Mouse (Mus musculus) cerebellum, adult 9-11 months (tissue): Measurements from ENCODE around the gene 1600002K03Rik.

Source experiments
- DNase-seq: peaks from one replicate; pipeline ENCODE4 v3.0.0; 2022

1600002K03Rik gene

GRCm38 (mm10) chr10:80169070-80169469 lies 3.7 kb upstream of the 1600002K03Rik start:
- DNase-seq, result no peak

DNA sequence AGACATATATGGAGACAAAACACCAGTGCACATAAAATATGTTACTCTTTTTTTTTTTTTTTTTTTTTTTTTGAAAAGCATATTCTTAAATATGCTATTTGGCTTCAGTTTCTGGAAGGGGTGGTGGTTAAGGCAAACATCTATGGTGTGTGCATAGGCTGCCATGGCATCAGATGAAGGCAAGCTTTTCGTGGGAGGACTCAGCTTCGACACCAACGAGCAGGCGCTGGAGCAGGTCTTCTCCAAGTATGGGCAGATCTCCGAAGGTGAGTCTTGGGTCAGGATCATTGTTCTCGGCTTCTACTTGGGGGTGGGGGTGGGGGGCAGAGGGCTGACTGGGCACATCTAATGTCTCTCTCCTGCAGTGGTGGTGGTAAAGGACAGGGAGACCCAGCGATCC lies 3.1 kb upstream of the 1600002K03Rik start:
- DNase-seq, result no peak

DNA sequence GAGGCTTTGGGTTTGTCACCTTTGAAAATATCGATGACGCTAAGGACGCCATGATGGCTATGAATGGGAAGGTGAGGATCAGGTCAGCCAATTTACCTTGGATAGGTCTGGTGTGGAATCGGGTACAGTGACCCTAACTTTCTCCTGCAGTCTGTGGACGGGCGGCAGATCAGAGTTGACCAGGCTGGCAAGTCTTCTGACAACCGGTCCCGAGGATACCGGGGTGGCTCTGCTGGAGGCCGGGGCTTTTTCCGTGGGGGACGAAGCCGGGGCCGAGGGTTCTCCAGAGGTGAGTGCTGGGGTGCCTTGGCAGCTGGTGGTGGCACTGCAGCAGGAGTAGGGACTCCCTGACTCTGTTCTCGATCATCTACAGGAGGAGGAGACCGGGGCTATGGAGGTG lies 2.7 kb upstream of the 1600002K03Rik start:
- DNase-seq, result no peak

DNA sequence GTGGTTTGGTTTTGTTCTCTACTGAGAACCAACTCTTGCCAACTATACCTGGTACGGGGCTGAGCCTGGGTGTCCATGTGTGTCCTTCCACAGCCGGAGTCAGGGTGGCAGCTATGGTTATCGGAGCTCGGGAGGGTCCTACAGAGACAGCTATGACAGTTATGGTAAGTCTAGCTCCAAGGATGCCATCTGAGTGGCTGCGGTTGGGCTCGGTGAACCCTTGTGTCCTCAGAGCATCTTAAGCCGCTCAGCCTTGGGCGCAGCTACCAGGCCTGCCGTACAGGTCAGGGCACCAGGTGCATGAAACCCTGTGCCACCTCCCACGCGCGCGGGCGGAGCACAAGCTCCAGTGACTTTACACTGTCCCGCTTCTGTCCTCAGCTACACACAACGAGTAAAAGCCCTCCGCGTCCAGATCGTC lies 2.1 kb upstream of the 1600002K03Rik start:
- peak; percentile 67 for DNase-seq

DNA sequence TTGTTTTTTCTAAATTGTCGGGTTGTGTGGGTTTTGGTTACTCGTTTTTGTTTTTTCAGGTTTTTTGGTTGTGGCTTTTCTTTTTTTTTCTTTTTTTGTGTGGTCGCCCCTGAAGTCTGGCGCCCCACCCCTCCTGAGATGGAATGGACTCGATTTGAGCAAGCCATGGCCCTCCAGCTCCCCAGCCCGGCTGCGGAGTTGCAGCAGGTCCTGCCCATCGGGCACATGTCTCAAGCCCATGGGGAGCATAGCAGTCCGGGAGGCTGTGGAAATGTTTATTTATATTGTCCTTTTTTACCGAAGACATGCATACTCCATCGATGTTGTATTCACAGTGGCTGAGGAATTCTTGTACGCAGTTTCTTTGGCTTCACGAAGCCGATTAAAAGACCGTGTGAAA lies 1.5 kb upstream of the 1600002K03Rik start:
- peak; percentile 56 for DNase-seq

GRCm38 (mm10) chr10:80171760-80172526 lies 801 bp upstream of the 1600002K03Rik start:
- peak; percentile 69 for DNase-seq

GRCm38 (mm10) chr10:80173358-80173757 lies 614 bp downstream of the 1600002K03Rik start:
- peak; percentile 62 for DNase-seq

- peak; percentile 69 for DNase-seq
Observed at GRCm38 (mm10) chr10:80173955-80174640, 1.4 kb downstream of the 1600002K03Rik start.

DNA sequence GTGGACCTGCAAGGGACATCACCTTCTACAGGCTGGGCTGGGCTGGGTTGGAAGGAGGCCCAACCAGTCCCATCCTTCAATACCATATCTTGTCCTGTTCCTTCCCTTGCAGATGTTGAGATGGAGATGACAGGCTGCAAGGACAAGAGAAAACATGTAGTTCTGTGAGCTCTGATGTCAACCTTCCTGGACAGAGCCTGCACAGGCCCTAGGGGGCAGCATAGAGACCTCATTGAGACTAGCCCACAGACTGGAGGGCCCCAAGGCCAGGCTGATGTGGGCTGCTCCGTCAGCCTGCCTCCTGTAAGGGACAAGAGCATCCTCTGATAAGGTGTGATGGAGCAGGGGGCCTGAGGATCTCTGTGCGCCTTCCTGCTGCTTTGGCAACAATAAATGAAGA lies 2.0 kb downstream of the 1600002K03Rik start:
- peak; percentile 67 for DNase-seq

GRCm38 (mm10) chr10:80175536-80176269 lies 3.0 kb downstream of the 1600002K03Rik start:
- peak; percentile 63 for DNase-seq

DNA sequence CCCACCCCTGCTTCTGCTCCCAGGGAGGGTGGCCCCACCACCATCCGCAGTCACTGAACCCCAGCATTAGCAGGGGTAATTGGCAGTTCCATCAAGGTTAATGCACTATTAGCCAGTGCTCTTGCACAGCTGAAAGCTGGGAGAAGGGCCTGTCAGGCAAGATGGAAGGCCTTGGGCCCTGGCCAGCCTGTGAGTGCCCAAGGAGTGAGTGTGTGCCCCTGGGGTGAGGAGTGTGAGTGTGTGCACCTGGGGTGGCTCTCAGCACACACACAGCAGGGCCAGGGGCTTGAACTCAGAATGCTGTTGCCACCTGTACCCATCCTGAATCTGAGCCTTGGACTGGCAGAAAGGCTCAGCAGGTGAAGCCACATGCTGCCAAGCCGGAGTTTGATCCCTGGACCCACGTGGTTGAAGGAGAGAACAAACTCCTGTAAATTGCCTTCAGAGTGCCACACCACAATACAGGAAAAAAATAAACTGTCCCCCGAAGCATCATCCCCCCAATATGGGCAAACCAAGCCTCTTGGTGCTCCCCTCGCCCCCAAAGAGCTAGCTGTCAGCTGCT lies 3.6 kb downstream of the 1600002K03Rik start:
- no peak for DNase-seq

DNA sequence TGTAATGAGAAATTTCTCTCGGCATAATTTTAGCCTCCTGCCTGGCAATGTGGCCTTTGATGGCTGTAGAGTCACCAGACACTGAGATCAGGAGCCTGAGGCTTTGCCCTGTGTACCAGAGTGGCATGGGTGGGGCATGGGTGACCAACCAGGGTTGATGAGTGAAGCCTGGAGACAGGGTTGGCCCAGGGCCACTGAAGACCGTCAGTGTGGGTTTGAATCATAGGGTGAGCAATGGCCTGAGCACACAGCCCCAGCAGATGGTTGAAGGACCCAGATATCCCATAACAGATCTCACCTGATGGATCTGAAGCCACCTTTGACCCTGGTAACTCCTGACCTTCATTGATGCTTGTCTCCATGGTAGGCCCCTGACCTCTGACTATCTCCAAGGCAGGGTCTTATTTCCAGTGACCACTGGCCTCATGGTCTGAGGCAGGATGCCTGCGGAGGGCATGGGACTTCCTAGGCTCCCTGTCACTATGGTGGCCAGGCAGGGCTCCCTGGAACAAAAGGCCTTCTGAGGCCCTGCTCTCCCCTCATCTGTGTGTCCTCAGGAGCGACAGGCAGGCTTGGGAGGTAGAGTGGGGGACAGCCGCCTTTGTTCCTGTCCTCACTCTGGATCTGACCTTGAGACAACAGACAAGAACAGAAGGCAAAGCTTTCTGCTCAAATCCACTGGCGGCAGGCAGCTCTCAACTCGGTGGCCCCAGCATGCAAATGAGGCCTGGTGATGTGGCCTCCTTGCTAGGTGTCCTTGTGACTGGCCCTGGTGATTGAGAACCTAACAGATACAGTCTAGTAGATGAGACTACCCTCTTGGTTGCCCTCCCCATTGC lies 4.9 kb downstream of the 1600002K03Rik start:
- peak; percentile 55 for DNase-seq

DNA sequence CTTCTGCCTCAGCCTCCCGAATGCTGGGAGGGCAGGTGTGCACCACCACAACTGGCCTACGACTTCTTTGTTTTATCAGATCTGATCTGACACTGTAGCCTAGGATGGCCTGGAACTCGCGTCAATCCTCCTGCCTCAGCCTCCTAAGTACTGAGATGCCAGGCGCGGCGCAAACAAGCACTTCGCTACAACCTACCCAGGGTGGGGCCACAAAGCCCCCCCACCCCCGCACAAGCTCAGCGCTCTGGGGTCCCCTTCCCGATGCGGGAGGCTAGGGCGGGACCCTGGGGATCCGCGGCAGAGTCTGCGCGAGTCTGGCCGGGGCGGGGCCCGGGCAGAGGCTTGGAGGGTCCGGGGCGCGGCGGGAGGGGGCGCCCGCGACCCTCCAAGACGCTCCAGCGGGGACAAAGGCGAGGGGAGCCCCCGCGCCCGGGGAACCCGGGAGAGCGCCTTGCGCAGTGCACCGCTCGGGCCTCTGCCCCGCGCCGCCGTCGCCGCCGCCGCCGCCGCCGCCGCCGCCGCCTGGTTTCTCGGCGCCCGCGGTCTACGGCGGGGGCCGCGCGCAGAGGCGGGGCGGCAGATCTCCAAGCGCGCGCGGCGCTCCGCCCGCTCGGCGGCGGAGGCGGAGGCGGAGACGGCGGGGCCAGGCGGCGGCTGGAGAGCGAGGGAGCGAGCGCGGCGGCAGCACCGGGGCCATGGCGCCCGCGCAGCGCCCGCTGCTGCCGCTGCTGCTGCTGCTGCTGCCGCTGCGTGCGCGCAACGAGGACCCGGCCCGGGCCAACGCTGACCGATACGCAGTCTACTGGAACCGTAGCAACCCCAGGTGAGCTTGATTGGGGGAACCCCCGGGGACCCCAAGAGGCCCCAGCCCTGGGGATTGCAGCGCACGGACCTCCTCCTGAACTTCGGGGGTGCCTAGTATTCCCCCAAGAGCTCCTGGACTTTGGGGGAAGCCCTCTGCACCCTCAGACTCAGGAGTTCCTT lies 6.6 kb downstream of the 1600002K03Rik start, which contains the start of gene Efna2:
Gene Efna2, plus strand, starts transcription at position 415 of the 984 bp plus-strand sequence.
- peak; percentile 70 for DNase-seq

DNA sequence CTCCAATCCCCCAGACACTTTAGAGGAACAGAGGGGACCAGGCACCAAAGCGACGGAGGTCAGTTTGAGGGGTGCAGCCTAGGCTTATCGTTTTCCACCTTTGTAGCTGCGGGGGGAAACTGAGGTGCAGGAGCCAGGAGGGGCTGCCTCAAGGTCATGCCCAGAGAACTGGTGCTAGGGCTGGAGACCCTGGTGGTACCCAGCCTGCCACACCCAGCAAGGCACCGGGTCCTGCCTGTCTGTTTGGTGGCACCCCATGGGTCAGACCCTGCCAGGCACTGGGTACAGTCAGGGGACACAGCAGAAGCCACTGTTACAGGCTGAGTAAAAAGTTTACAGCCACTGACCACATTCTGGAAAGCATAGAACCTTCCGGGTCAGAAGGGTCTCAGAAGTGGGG lies 7.5 kb downstream of the 1600002K03Rik start:
- peak; percentile 52 for DNase-seq

- DNase-seq, result peak; percentile 36
Observed at GRCm38 (mm10) chr10:80180823-80181222, 8.1 kb downstream of the 1600002K03Rik start.

DNA sequence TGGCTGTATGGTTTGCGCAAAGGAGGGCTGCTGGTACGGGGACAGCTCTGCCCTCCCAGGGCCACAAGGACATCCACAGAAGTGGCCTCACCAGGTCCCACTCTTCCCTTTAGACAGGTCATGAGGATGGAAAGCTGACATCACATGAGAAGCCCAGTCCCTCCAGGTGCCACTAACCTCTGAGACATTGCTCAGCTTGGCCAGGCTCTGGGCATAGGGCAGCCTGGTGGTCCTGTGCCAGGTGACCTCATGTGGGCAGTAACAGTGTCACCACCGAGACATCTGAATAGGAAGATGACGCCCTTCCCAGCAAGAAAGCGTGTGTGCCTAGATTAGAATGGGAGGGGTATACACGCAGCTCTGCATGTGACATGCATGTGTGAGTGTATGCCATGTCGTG lies 9.8 kb downstream of the 1600002K03Rik start:
- DNase-seq, result peak; percentile 31

GRCm38 (mm10) chr10:80186649-80187048 lies 13.9 kb downstream of the 1600002K03Rik start:
- DNase-seq, result no peak

- DNase-seq, result no peak
Observed at GRCm38 (mm10) chr10:80187739-80188138, 15.0 kb downstream of the 1600002K03Rik start.

DNA sequence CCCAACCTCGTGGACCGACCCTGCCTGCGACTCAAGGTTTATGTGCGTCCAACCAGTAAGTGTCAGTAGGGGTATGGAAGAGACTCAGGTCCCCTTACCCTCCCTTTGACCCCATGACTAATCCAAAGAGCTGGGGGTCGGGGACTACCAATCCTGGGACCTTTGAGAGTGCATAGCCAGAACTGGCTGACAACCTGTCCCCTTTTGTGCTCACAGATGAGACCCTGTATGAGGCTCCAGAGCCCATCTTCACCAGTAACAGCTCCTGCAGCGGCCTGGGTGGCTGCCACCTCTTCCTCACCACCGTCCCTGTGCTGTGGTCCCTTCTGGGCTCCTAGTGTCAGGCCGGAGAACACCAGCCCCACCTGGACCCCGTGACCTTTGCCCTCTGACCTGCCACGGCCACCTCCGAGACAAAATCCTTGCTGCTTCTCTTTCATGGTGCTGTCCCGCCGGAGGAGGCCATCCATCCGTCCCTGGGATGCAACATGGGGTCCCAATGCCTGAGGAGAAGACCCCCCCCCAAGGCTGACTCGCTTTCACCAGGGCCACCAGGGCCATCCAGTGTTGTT lies 15.8 kb downstream of the 1600002K03Rik start:
- DNase-seq, result peak; percentile 41

- DNase-seq, result peak; percentile 21
Observed at GRCm38 (mm10) chr10:80189999-80190398, 17.3 kb downstream of the 1600002K03Rik start.
